Mouse (Mus musculus) thymus, adult 2 months (tissue): ENCODE measurements around the gene 2310046K23Rik. TPM values are rescaled to one million over a fixed set of nuclear protein-coding genes. Genes with fewer than 3 reads are reported as not detected.

Experiments
- DNase-seq: peaks from one replicate; pipeline ENCODE4 v3.0.0; 2021
- H3K27ac ChIP-seq: fragments of 200-500 bp; 2 replicates; pipeline ENCODE4 v1.5.1; 2012; ENCODE audit warnings: low read length, control low read depth; ENCODE audit not compliant: control insufficient read depth, insufficient read depth
- H3K27me3 ChIP-seq: fragments of 200-500 bp; 2 replicates; pipeline ENCODE4 v1.6.1; 2012; ENCODE audit warnings: mild to moderate bottlenecking, low read length, moderate library complexity, mixed read lengths; ENCODE audit not compliant: control insufficient read depth, insufficient read depth
- H3K36me3 ChIP-seq: fragments of 200-500 bp; 2 replicates; pipeline ENCODE4 v1.6.1; 2012; ENCODE audit warnings: mild to moderate bottlenecking, low read length, moderate library complexity; ENCODE audit not compliant: control insufficient read depth, insufficient read depth
- H3K4me1 ChIP-seq: fragments of 200-500 bp; replicated peaks from 2 replicates; pipeline ENCODE4 v1.6.1; 2012; ENCODE audit warnings: low read length; ENCODE audit not compliant: control insufficient read depth, insufficient read depth
- H3K4me3 ChIP-seq: fragments of 200-500 bp; 2 replicates; pipeline ENCODE4 v1.5.1; 2012; ENCODE audit warnings: mild to moderate bottlenecking, low read length, control low read depth, moderate library complexity; ENCODE audit not compliant: control insufficient read depth, insufficient read depth
- CTCF ChIP-seq: fragments of 200-500 bp; IDR thresholded peaks from 2 replicates; pipeline ENCODE4 v1.5.1; 2012; ENCODE audit warnings: mild to moderate bottlenecking, control low read depth, low read length, moderate library complexity, borderline replicate concordance; ENCODE audit not compliant: control insufficient read depth, poor library complexity, insufficient read depth; ENCODE audit errors: extremely low read depth
- POLR2A ChIP-seq: fragments of 200-500 bp; IDR thresholded peaks from 2 replicates; pipeline ENCODE4 v1.6.1; 2012; ENCODE audit warnings: mild to moderate bottlenecking, low read length, control low read depth, moderate library complexity; ENCODE audit not compliant: control insufficient read depth, poor library complexity, insufficient read depth; ENCODE audit errors: extremely low read depth
- WGBS: fragments of 180-500 bp; shearing (Covaris S2); methylation state at CpG from one replicate; pipeline ENCODE4 v1.1.7; 2018; 5-methylcytosine and 5-hydroxymethylcytosine counted together
- polyA plus RNA-seq: library from polyadenylated mRNA; depleted of rRNA; stranded (reverse); fragments of >200 nt; gene quantifications from 2 replicates; pipeline ENCODE4 v1.2.3, GENCODE M21; 2012; rRNA removed

The 2310046K23Rik gene
- polyA plus RNA-seq, result 0.82 and 1.9 TPM in 2 replicates

DNA sequence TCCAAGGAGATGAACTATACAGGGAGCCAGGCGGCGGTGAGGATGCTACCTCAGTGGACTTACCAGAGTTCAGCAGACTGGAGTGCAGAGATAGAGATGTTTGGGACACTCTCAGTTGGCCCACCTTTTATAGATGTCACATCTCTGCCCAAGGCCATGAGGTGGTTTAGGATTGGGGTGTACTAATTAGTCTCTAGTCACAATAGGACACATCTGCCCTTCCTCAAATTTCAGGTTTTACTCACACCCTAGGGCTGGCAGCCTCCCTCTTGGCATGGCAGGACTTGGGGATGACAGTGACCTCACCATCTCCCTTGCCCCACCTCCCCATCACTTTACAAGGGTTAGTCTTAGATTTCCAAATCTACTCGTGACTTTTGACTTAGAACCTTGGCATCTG, at the start of gene 2310046K23Rik:
Gene 2310046K23Rik (minus strand): TSS at position 101 of the 400 bp plus-strand sequence.
- no peak within 1 kb of the TSS for H3K27ac ChIP-seq
- H3K36me3 ChIP-seq, result no peaks in the 10 kb centered on the region
- H3K4me3 ChIP-seq, result no peak within 1 kb of the TSS
- 93% methylated on average over 3 of the region's 3 CpGs for WGBS
- DNase-seq, result no peak
- TF ChIP-seq POLR2A, result no peak
- TF ChIP-seq CTCF, result no peak
- H3K4me1 ChIP-seq, result no peaks in the 10 kb centered on the region
- H3K27me3 ChIP-seq, result no peaks in the 10 kb centered on the region

DNA sequence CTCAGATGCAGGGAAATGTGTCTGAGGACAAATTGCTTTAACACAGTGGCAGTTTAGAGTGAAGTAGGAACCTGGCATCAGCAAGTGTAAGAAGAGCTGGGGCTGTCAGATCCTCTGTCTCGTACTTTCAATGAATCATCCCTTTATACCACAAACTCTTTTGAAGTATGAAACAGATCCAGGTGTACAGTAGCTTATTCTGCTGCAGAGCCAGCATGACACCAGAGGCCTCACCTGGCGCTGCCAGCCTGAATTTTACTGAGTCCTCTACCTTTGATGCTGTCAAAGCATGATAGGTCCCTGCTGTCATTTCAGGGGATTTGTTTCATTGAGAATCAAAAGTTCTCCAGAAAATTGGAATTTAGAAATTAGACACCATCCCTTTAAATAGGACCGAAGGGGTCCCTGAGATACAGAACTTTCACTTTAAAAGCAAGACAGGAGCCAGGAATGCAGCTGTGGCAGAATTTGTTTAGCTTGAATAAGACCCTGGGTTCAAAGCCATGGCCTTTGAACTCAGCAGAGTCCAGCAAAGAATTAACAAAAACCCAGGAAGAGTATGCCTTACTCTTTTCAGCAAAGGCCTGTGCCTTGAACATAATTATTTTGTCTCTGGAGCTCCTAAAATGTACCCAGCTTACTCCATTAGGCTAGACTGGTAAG, 49.0 kb upstream of the 2310046K23Rik start:
- Histone ChIP-seq H3K4me1 (no peaks in the 10 kb centered on the region), H3K27ac (no peak overlapping the region), H3K36me3 (no peaks in the 10 kb centered on the region), H3K4me3 (no peak overlapping the region), H3K27me3 (no peaks in the 10 kb centered on the region)
- no peak for TF ChIP-seq POLR2A
- TF ChIP-seq CTCF, result no peak
- DNase-seq, result no peak
- WGBS, result 82% methylated on average over 3 of the region's 3 CpGs

DNA sequence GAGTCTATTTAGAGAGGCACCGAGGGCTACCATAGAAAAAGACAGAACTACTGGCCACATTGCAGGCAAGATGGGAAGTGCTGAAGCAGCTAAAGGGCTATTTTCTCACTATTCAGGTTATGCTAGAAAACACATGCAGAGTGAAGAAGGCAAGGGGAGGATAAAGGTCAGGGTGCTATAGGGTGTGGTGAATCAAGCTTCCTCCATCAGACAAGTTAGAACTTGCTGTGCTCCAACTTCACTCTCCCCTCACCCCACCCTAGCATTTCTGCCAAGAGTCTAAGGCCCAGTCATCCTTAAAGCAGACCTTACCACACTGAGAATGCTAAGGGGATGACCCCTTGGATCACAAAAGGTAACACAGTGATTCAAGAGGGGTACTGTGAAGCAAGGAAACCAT, 45.2 kb upstream of the 2310046K23Rik start:
- TF ChIP-seq CTCF (no peak), POLR2A (no peak)
- no peak overlapping the region for H3K27ac ChIP-seq

DNA sequence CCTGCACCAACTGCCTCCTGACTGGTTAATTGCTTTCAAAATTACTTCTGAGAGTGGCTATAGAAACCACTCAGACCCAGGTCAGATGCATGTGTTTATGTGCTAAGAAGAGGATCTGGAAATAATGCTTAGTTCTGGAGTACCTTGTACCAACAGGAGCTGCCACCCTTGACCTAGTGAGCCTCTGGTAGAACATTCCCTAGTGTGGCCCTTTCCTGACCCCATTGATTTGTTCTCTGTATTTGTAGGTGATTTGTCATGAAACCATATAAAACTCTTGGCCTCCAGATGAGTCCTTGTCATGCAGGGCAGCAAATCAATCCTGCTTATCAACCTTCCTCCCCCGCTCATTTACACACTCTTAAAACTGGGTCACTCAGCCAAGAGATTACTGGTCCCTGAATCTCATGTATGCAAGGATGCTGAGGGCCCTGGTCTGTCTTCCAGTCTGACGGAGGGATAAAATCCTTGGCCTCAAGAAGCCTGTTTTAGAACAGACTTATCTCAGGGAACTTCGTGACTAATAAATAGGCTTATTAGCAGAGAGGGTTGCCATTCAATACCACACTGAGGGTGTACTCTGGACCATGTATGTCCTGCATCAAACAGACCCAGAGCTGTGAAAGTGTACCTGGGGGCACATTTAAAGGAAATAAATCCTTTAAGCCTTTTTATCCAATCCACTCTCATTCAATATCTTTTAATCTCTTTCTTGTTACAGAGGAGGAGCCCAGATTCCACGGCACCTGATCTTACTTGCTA, 44.5 kb upstream of the 2310046K23Rik start:
- TF ChIP-seq CTCF (no peak), POLR2A (no peak)
- H3K4me3 ChIP-seq, result no peak overlapping the region
- no peak for DNase-seq
- no peaks in the 10 kb centered on the region for H3K36me3 ChIP-seq
- H3K27me3 ChIP-seq, result no peaks in the 10 kb centered on the region
- H3K4me1 ChIP-seq, result no peaks in the 10 kb centered on the region
- no peak overlapping the region for H3K27ac ChIP-seq
- 92% methylated on average over 4 of the region's 4 CpGs for WGBS

More for the DNA sequence above, 45.2 kb upstream of the 2310046K23Rik start:
- no peaks in the 10 kb centered on the region for H3K36me3 ChIP-seq
- no peak overlapping the region for H3K4me3 ChIP-seq
- WGBS, result 84% methylated on average over 1 of the region's 1 CpGs
- no peak for DNase-seq
- no peaks in the 10 kb centered on the region for H3K4me1 ChIP-seq
- H3K27me3 ChIP-seq, result no peaks in the 10 kb centered on the region

DNA sequence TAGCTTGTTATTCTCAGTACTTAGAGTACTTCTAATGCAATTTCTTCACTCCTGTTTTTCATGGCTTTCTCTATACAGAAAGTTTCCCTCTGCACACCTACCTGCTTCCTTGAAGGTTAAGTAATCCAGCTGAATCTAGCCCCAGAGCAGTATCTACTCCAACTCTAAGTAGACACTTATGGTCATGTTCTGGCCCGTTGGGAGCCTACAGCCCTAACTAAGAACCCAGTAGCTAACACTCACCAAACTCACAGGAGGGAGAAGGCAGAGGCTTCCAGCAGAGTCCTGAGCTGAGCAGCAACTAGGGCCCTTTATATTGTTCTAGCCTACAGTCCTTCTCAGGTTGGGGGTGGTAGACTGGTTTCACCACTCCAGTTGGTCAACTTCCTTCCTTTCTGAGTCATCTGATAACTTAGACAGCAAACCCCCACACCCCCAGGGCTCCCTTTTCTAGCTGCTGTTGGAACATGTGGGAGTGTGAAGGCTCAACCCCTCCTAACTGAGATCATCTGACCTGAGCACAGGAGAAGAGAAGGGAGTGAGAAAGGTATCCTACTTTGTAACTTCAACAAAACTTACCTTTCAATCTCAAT, 39.2 kb upstream of the 2310046K23Rik start, which contains the start of gene Ivl:
Gene Ivl (minus strand): TSS at position 287 of the 593 bp plus-strand sequence.
- Histone ChIP-seq H3K4me1 (no peaks in the 10 kb centered on the region), H3K27ac (no peak within 1 kb of the TSS), H3K4me3 (no peak within 1 kb of the TSS), H3K27me3 (no peaks in the 10 kb centered on the region), H3K36me3 (no peaks in the 10 kb centered on the region)
- no peak for DNase-seq
- 67% methylated on average over 1 of the region's 1 CpGs for WGBS
- no peak for TF ChIP-seq CTCF
- TF ChIP-seq POLR2A, result no peak

DNA sequence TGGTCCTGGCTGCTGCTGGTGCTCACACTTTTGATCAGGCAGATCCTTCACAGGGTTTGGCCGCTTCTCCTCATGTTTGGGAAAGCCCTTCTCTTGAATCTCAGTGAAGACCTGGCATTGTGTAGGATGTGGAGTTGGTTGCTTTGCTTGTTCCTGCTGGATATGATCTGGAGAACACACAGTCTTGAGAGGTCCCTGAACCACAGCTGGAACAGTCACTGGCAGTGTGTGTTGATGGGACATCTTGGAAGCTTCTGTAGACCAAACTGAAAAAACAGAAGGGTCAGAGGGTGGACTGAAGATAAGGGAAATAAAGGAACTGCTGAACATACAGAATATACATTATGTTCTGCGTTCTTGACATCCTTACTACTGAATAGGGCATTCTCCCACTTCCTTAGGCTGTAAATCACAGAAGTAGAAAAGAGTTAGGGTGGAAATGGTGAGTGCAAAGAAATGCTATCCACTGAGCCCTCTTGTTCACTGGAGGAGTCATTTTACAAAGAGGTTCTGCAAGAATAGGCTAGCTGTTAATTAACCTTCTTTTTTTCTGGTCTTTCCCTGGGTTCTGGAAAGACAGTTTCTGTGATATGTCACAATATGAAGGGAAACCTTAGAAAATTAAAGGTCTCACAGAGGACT, 38.3 kb upstream of the 2310046K23Rik start:
- no peak overlapping the region for H3K27ac ChIP-seq
- no peaks in the 10 kb centered on the region for H3K27me3 ChIP-seq
- WGBS, result 20% methylated on average over 2 of the region's 2 CpGs
- DNase-seq, result no peak
- no peaks in the 10 kb centered on the region for H3K36me3 ChIP-seq
- no peaks in the 10 kb centered on the region for H3K4me1 ChIP-seq
- TF ChIP-seq CTCF (no peak), POLR2A (no peak)
- no peak overlapping the region for H3K4me3 ChIP-seq
